Mouse (Mus musculus): ENCODE data around the gene Gm10490.

Gene Gm10490

GRCm38 (mm10) chrX:7926266-7926665, 16.9 kb downstream of the Gm10490 start:
- no peak for DNase-seq (ENCODE audit: low read depth, low spot score)

GRCm38 (mm10) chrX:7927116-7927515, 17.8 kb downstream of the Gm10490 start:
- DNase-seq (ENCODE audit: low read depth, low spot score), result no peak

GRCm38 (mm10) chrX:7928270-7928790, 19.0 kb downstream of the Gm10490 start, which contains the start of gene Eras:
Eras (minus strand) TSS chrX:7928607.
- DNase-seq (ENCODE audit: low read depth, low spot score), result no peak

- no peak for DNase-seq (ENCODE audit: low read depth, low spot score)
Observed at GRCm38 (mm10) chrX:7936874-7937273, 27.5 kb downstream of the Gm10490 start.

GRCm38 (mm10) chrX:7937667-7938066, 28.3 kb downstream of the Gm10490 start:
- no peak for DNase-seq (ENCODE audit: low read depth, low spot score)

- DNase-seq (ENCODE audit: low read depth, low spot score), result no peak
Observed at GRCm38 (mm10) chrX:7945618-7946017, 36.3 kb downstream of the Gm10490 start.

- DNase-seq (ENCODE audit: low read depth, low spot score), result no peak
Observed at GRCm38 (mm10) chrX:7947108-7947899, 38.0 kb downstream of the Gm10490 start, which contains the start of gene Hdac6. Hdac6 (minus strand) TSS chrX:7947889.

GRCm38 (mm10) chrX:7947900-7948492, 38.7 kb downstream of the Gm10490 start:
- DNase-seq (ENCODE audit: low read depth, low spot score), result peak; percentile 96

GRCm38 (mm10) chrX:7950091-7950490, 40.7 kb downstream of the Gm10490 start:
- DNase-seq (ENCODE audit: low read depth, low spot score), result no peak

- DNase-seq (ENCODE audit: low read depth, low spot score), result no peak
Observed at GRCm38 (mm10) chrX:7958868-7959267, 49.5 kb downstream of the Gm10490 start.

Measured in mesoderm, embryonic 11.5 days (tissue).